ENCODE assay signal across 27 mouse cellular contexts in the genomic region with DNA sequence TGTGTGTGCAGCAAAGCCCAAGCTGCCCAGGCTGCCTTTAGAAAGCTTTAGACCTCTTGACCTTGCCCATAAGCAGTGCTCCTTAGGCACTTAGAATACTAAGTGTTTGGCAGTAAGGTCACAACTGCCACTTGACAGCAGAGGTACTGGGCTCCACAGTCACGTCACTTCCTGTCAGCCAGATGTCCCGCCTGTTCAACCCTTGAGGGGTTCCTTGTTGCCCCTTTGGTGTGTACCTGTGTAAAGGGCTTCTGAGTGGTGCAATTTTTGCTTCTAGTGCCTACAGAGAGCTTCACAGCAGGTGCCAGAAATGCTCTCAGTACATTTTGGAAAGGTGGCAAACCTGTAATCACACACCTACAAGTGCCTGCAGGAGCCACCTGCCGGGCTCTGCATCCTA. TPM values are rescaled to one million over a fixed set of nuclear protein-coding genes. Genes with fewer than 3 reads are reported as not detected.
A peak's percentile ranks its signal among the peaks of the same experiment; 100 is the strongest.
DNase-seq lines count a peak whose midpoint lies in the region; ATAC-seq lines count a peak whose summit lies in the region.
"Had no signal": no experiment of that assay in that cellular context is flagged by ENCODE, and none has a peak within 500 bp of the region (broad histone marks: within the 10 kb centered on the region; RNA-seq: fewer than 3 reads in every experiment).

No protein-coding gene starts in this region.

- H3K4me2 ChIP-seq in forebrain, embryonic 11.5 days (ENCODE audit: low read depth, low read length, severe bottlenecking): no peak overlapping the region
- no peak overlapping the region for H3K4me2 ChIP-seq in forebrain, embryonic 16.5 days (ENCODE audit: low read length)
- H3K4me2 ChIP-seq: embryonic facial prominence, embryonic 13.5 days; heart, embryonic 13.5 days; hindbrain, embryonic 14.5 days; limb, embryonic 13.5 days; liver, embryonic 11.5 days; stomach, embryonic 15.5 days had no signal

- ATAC-seq in forebrain, embryonic 11.5 days (replicated peaks; ENCODE audit: low FRiP score): no peak
- ATAC-seq in forebrain, embryonic 16.5 days: no peak
- ATAC-seq: forebrain, postnatal 0 days had no signal

- no peak overlapping the region for H3K4me3 ChIP-seq in forebrain, embryonic 11.5 days (ENCODE audit: low read depth, low read length)
- H3K4me3 ChIP-seq in forebrain, embryonic 16.5 days (replicated peaks; ENCODE audit: low read length): no peak overlapping the region
- H3K4me3 ChIP-seq: embryonic facial prominence, embryonic 13.5 days; forebrain, embryonic 10.5 days; heart, embryonic 13.5 days; limb, embryonic 13.5 days; stomach, embryonic 15.5 days had no signal

- 78% methylated on average over 3 of the region's 3 CpGs for WGBS in forebrain, embryonic 11.5 days
- WGBS in forebrain, embryonic 16.5 days: 79% methylated on average over 3 of the region's 3 CpGs

- DNase-seq in forebrain, embryonic 11.5 days (ENCODE audit: low spot score): peak; percentile 29
- peak; percentile 40 for DNase-seq in thymus, postnatal 14 days
- DNase-seq in thymus, postnatal 4 days: no peak
- DNase-seq in lung, postnatal 14 days: peak; percentile 54
- DNase-seq in left cerebral cortex, adult 11 months (ENCODE audit: low spot score): no peak
- DNase-seq in left cerebral cortex, adult 9 months (ENCODE audit: low spot score in 2 of 2): no peak
- DNase-seq: adrenal gland, adult 8-10 months; cerebellum, adult 11 months; cerebellum, adult 9-10 months; cerebellum, postnatal 36 days; forebrain, postnatal 0 days; heart, postnatal 10 days; kidney, adult 18-20 months; midbrain, embryonic 14.5 days; thymus, postnatal 36 days had no signal

- no peak overlapping the region for H3K27ac ChIP-seq in forebrain, embryonic 11.5 days (ENCODE audit: low read depth, low read length)
- H3K27ac ChIP-seq in forebrain, embryonic 16.5 days (ENCODE audit: low read length): no peak overlapping the region
- H3K27ac ChIP-seq: embryonic facial prominence, embryonic 13.5 days; forebrain, embryonic 10.5 days; heart, embryonic 13.5 days; hindbrain, embryonic 14.5 days; limb, embryonic 13.5 days; stomach, embryonic 15.5 days had no signal

- H3K4me1 ChIP-seq in forebrain, embryonic 11.5 days (replicated peaks; ENCODE audit: control insufficient read depth, insufficient read depth, low read length): no peaks in the 10 kb centered on the region; the same call in 1 of the 2 replicates
- peaks cover 4% of the 10 kb centered on the region for H3K4me1 ChIP-seq in forebrain, embryonic 16.5 days (replicated peaks; ENCODE audit: control insufficient read depth, insufficient read depth, low read length)

- H3K9me3 ChIP-seq in forebrain, embryonic 11.5 days (ENCODE audit: control insufficient read depth, low read length): no peaks in the 10 kb centered on the region
- no peaks in the 10 kb centered on the region for H3K9me3 ChIP-seq in forebrain, embryonic 16.5 days (ENCODE audit: control insufficient read depth, low read length)
- H3K9me3 ChIP-seq: embryonic facial prominence, embryonic 13.5 days; forebrain, embryonic 10.5 days; heart, embryonic 13.5 days; limb, embryonic 13.5 days; stomach, embryonic 15.5 days had no signal

- no peaks in the 10 kb centered on the region for H3K36me3 ChIP-seq in forebrain, embryonic 11.5 days (ENCODE audit: control insufficient read depth, insufficient read depth, low read length)
- no peaks in the 10 kb centered on the region for H3K36me3 ChIP-seq in forebrain, embryonic 16.5 days (ENCODE audit: control insufficient read depth, insufficient read depth)
- H3K36me3 ChIP-seq: embryonic facial prominence, embryonic 13.5 days; forebrain, embryonic 10.5 days; heart, embryonic 13.5 days; limb, embryonic 13.5 days; stomach, embryonic 15.5 days had no signal

- H3K9ac ChIP-seq in forebrain, embryonic 11.5 days (ENCODE audit: low read length): no peak overlapping the region
- H3K9ac ChIP-seq in forebrain, embryonic 16.5 days (replicated peaks; ENCODE audit: low read depth, low read length): no peak overlapping the region
- H3K9ac ChIP-seq: embryonic facial prominence, embryonic 13.5 days; forebrain, postnatal 0 days; heart, embryonic 13.5 days; hindbrain, embryonic 14.5 days; limb, embryonic 13.5 days; stomach, embryonic 15.5 days had no signal

- peaks cover 13% of the 10 kb centered on the region for H3K27me3 ChIP-seq in forebrain, embryonic 11.5 days (ENCODE audit: control insufficient read depth, insufficient read depth, low read length)
- H3K27me3 ChIP-seq in forebrain, embryonic 16.5 days (replicated peaks; ENCODE audit: control insufficient read depth, insufficient read depth, low read length): peaks cover 29% of the 10 kb centered on the region
- H3K27me3 ChIP-seq: CH12.LX had no signal

RNA-seq across cellular contexts. Expression of gene Pde4c, which starts 14.7 kb away (rescaled TPM):
- 0.13 and 0.37 TPM in 2 replicates for polyA plus RNA-seq in forebrain, embryonic 11.5 days (2014; fragmentation: Nextera tagmentation; extraction: Ambion mirVana)
- polyA plus RNA-seq in forebrain, embryonic 16.5 days (2015; fragmentation: Nextera tagmentation; extraction: Ambion mirVana): 0.12 and 0.54 TPM in 2 replicates
- polyA plus RNA-seq: heart, embryonic 13.5 days had no signal

RNA-seq across cellular contexts. Expression of gene Rab3a, which starts 16.3 kb away (rescaled TPM):
- 42.7 and 49.7 TPM in 2 replicates for polyA plus RNA-seq in forebrain, embryonic 11.5 days (2014; fragmentation: Nextera tagmentation; extraction: Ambion mirVana)
- 350 and 395 TPM in 2 replicates for polyA plus RNA-seq in forebrain, embryonic 16.5 days (2015; fragmentation: Nextera tagmentation; extraction: Ambion mirVana)

RNA-seq across cellular contexts. Expression of gene Gm3336, which starts 19.9 kb away (rescaled TPM):
- polyA plus RNA-seq in forebrain, embryonic 11.5 days (2014; fragmentation: Nextera tagmentation; extraction: Ambion mirVana): not detected in 2 replicates
- polyA plus RNA-seq in forebrain, embryonic 16.5 days (2015; fragmentation: Nextera tagmentation; extraction: Ambion mirVana): not detected in 2 replicates
- polyA plus RNA-seq: C2C12; embryonic facial prominence, embryonic 13.5 days; forebrain, embryonic 10.5 days; forebrain, postnatal 0 days; heart, embryonic 13.5 days; hindbrain, embryonic 14.5 days; limb, embryonic 13.5 days; midbrain, embryonic 14.5 days; neural tube, embryonic 14.5 days had no signal

RNA-seq across cellular contexts. Expression of gene Mpv17l2, which starts 22.5 kb away (rescaled TPM):
- 31.0 and 34.1 TPM in 2 replicates for polyA plus RNA-seq in forebrain, embryonic 11.5 days (2014; fragmentation: Nextera tagmentation; extraction: Ambion mirVana)
- 49.3 and 49.8 TPM in 2 replicates for polyA plus RNA-seq in forebrain, embryonic 16.5 days (2015; fragmentation: Nextera tagmentation; extraction: Ambion mirVana)

RNA-seq across cellular contexts. Expression of gene Iqcn, which starts 35.0 kb away (rescaled TPM):
- not detected in 2 replicates for polyA plus RNA-seq in forebrain, embryonic 11.5 days (2014; fragmentation: Nextera tagmentation; extraction: Ambion mirVana)
- polyA plus RNA-seq in forebrain, embryonic 16.5 days (2015; fragmentation: Nextera tagmentation; extraction: Ambion mirVana): 0.11 and 0.14 TPM in 2 replicates
- polyA plus RNA-seq: heart, embryonic 13.5 days; limb, embryonic 13.5 days; liver, embryonic 11.5 days; liver, embryonic 16.5 days; neural tube, embryonic 14.5 days; stomach, embryonic 15.5 days had no signal

Comparison
In these comparisons a context has a peak if more than half of its experiments do, and no peak if none do; other contexts are left out.
1. DNase-seq: peak in forebrain, embryonic 11.5 days (single experiment), thymus, postnatal 14 days (single experiment) and lung, postnatal 14 days (single experiment); none in thymus, postnatal 4 days (single experiment), left cerebral cortex, adult 11 months (single experiment) and left cerebral cortex, adult 9 months (0 of 2).